Mouse (Mus musculus) ES-E14 (cell line): ENCODE measurements around the gene Nelfb. TPM values are rescaled to one million over a fixed set of nuclear protein-coding genes. Genes with fewer than 3 reads are reported as not detected.
"Not testable (repeated sequence)": the region's sequence is repeated elsewhere in the genome, so short reads cannot be mapped to it uniquely, and the experiment has no call there.

Experiments used
- DNase-seq: peaks from one replicate; pipeline ENCODE4 v3.0.0-alpha.2; 2013; ENCODE audit warnings: low read depth, low spot score
- H3K27ac ChIP-seq: 2 replicates; pipeline ENCODE4 v1.5.1; 2012; ENCODE audit warnings: low read depth, mild to moderate bottlenecking, low read length, moderate library complexity, mixed read lengths; ENCODE audit not compliant: poor library complexity, insufficient read depth, severe bottlenecking
- H3K36me3 ChIP-seq: 2 replicates; pipeline ENCODE4 v1.6.1; 2012; ENCODE audit warnings: mild to moderate bottlenecking, low read length, moderate library complexity, mixed read lengths; ENCODE audit not compliant: control insufficient read depth, poor library complexity, insufficient read depth, severe bottlenecking
- H3K4me1 ChIP-seq, 2 experiments: fragments of 150-350 bp in 1 of 2; sonication (generic) in 1 of 2; 2 replicates each; pipeline ENCODE4 v1.6.1; 2012; ENCODE audit warnings: low read length in 2 of 2, mild to moderate bottlenecking in 1 of 2, mixed read lengths in 1 of 2; ENCODE audit not compliant: control insufficient read depth in 2 of 2, insufficient read depth in 2 of 2, poor library complexity in 1 of 2
- H3K4me3 ChIP-seq, 2 experiments: fragments of 150-350 bp in 1 of 2; sonication (generic) in 1 of 2; 2 replicates each; pipeline ENCODE4 v1.5.1; 2012; ENCODE audit warnings: low read length in 2 of 2, low read depth in 1 of 2, mild to moderate bottlenecking in 1 of 2, mixed read lengths in 1 of 2; ENCODE audit not compliant: insufficient read depth in 1 of 2, poor library complexity in 1 of 2, severe bottlenecking in 1 of 2
- H3K9ac ChIP-seq: 2 replicates; pipeline ENCODE4 v1.6.1; 2012; ENCODE audit warnings: low read depth, mild to moderate bottlenecking, low read length, mixed read lengths; ENCODE audit not compliant: poor library complexity, insufficient read depth, severe bottlenecking
- H3K9me3 ChIP-seq: fragments of 150-350 bp; sonication (generic); 2 replicates; pipeline ENCODE4 v1.6.1; 2012; ENCODE audit warnings: low read depth, mild to moderate bottlenecking, low read length; ENCODE audit not compliant: control insufficient read depth, insufficient read depth
- CHD2 ChIP-seq: IDR thresholded peaks from 2 replicates; pipeline ENCODE4 v1.6.1; 2014; ENCODE audit warnings: mild to moderate bottlenecking, low read depth, low read length, inconsistent platforms
- HCFC1 ChIP-seq: IDR thresholded peaks from 2 replicates; pipeline ENCODE4 v1.6.1; 2012; ENCODE audit warnings: low read length, inconsistent platforms, borderline replicate concordance; ENCODE audit not compliant: insufficient read depth
- MAFK ChIP-seq: IDR thresholded peaks from 2 replicates; pipeline ENCODE4 v1.6.1; 2014; ENCODE audit warnings: mild to moderate bottlenecking, low read depth, low read length, inconsistent platforms; ENCODE audit not compliant: insufficient read depth
- ZC3H11A ChIP-seq: IDR thresholded peaks from 2 replicates; pipeline ENCODE4 v1.6.1; 2012; ENCODE audit warnings: low read depth, mild to moderate bottlenecking, inconsistent platforms, low read length, borderline replicate concordance
- ZNF384 ChIP-seq: IDR thresholded peaks from 2 replicates; pipeline ENCODE4 v1.6.1; 2012; ENCODE audit warnings: low read depth, low read length, inconsistent platforms
- in situ Hi-C, 2 experiments: fragments of 600-800 bp; cut with MboI; formaldehyde crosslinking; loops; one replicate each; pipeline ENCODE4 v1.15.1; 2025; ENCODE audit warnings: low sequenced_read_pairs in 2 of 2, inconsistent platforms in 1 of 2; ENCODE audit not compliant: unreplicated experiment in 2 of 2
- total RNA-seq: library from RNA; depleted of rRNA; stranded (reverse); fragments of 300-350 nt; gene quantifications from 2 replicates; pipeline ENCODE4 v1.2.3, GENCODE M21; 2012; rRNA removed

The Nelfb gene
- total RNA-seq = 50.9 and 60.9 TPM in 2 replicates

DNA sequence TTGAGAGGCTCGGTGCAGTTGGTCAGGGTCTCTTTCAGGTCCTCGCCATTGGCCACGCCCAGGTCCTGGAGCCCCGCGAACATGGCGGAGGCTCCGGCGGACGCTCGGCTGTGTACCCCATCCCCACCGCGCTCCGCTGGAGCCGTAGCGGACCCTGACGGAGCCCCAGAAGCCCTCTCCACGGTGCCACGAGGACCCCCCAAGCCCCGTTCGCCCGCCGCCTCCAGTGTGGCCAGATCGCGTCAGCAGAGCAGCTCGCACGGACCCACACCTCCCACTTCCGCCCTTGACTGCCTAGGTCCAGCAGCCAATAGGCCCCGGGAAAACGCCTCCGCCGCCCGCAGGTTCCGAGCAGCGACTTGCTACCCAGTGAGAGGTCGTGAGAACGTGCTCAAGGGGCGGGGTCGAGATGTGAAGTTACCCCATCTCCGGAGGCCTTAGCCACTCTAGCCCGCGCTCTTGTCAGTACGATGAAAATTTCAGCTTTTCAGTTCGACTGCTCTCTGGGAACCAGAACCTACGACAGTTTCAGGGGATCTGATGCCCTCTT, at the start of gene Nelfb:
TSS of gene Nelfb (minus strand) at position 369 of the 550 bp plus-strand sequence.
- peak; percentile 90 for DNase-seq
- in situ Hi-C loops = no loop called here
- Histone ChIP-seq H3K4me1 (peaks cover 8 to 10% of the 10 kb centered on the region in 2 experiments; a peak in 2 of 4 replicates), H3K36me3 (peaks cover 7% of the 10 kb centered on the region; the same call in 1 of the 2 replicates), H3K27ac (peak within 1 kb of the TSS; percentile 64; the same call in 1 of the 2 replicates), H3K9me3 (no peaks in the 10 kb centered on the region), H3K4me3 (peak within 1 kb of the TSS; percentile 93 to 99), H3K9ac (peak within 1 kb of the TSS; percentile 97)
- TF ChIP-seq HCFC1 (peak; percentile 87), MAFK (no peak)

- no peak for DNase-seq
- in situ Hi-C loops = no loop called here
- TF ChIP-seq HCFC1 = no peak
- peak; percentile 39; the same call in 1 of the 2 replicates for TF ChIP-seq ZC3H11A
- H3K27ac ChIP-seq = no peak overlapping the region
- H3K4me1 ChIP-seq = peaks cover under 1 to 2% of the 10 kb centered on the region in 2 experiments; a peak in 2 of 4 replicates
- no peak overlapping the region; the same call in 1 of the 2 replicates for H3K9ac ChIP-seq
- no peaks in the 10 kb centered on the region for H3K9me3 ChIP-seq
- no peaks in the 10 kb centered on the region for H3K36me3 ChIP-seq
- no peak overlapping the region for H3K4me3 ChIP-seq
Observed at GRCm38 (mm10) chr2:25258887-25259286, 47.6 kb upstream of the Nelfb start.

DNA sequence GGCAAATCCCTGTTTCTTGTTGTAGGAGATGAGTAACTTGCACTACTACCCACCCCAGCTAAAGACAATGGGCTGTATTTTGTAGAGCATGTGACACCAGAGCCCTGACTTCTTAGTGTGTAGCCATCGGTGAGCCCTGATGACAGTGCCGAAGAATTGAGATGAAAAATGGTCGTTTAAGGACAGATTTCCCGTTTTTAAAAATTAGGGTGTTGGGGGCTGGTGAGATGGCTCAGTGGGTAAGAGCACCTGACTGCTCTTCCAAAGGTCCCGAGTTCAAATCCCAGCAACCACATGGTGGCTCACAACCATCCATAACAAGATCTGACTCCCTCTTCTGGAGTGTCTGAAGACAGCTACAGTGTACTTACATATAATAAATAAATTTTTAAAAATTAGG, 46.0 kb upstream of the Nelfb start:
- H3K9me3 ChIP-seq, H3K27ac ChIP-seq, in situ Hi-C loops, H3K4me1 ChIP-seq, H3K9ac ChIP-seq, H3K36me3 ChIP-seq, DNase-seq, H3K4me3 ChIP-seq: not testable (repeated sequence)

- Histone ChIP-seq H3K4me3 (peak overlapping the region; percentile 21 to 89; a peak in 3 of 4 replicates), H3K36me3 (peaks cover 12% of the 10 kb centered on the region)
- H3K4me1 ChIP-seq, H3K27ac ChIP-seq, H3K9ac ChIP-seq, H3K9me3 ChIP-seq, in situ Hi-C loops: not testable (repeated sequence)
- TF ChIP-seq ZNF384 = peak; percentile 93
- peak; percentile 69 for DNase-seq
Observed at GRCm38 (mm10) chr2:25256443-25257109, 45.3 kb upstream of the Nelfb start.

DNA sequence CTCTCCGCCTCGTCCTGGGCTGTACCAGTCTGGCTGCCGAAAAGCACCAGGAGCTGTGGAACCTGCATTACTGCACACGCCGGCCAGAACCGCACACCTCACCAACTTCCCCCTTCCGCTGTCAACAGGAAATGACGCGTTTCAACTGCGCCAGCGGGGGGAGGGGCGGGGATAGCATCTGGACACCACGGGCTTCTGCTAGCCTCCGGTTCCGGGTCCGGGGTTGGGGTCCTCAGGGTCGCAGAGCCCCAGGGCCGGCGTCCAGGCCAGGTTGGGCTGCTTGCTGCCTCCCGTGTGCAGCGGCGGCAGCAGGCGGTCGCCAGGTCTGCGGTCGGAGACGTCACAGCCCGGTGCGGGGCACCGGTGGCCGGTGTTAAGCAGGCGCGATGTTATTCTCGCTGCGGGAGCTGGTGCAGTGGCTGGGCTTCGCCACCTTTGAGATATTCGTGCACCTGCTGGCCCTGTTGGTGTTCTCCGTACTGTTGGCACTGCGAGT, 44.0 kb upstream of the Nelfb start, which contains the start of gene Tmem203:
TSS of gene Tmem203 (plus strand) at position 156 of the 496 bp plus-strand sequence.
- DNase-seq = peak; percentile 88
- no peaks in the 10 kb centered on the region for H3K9me3 ChIP-seq
- peak within 1 kb of the TSS; percentile 83 to 89 for H3K4me3 ChIP-seq
- H3K36me3 ChIP-seq = peaks cover 20% of the 10 kb centered on the region
- TF ChIP-seq ZC3H11A (peak; percentile 10; the same call in 1 of the 2 replicates), HCFC1 (peak; percentile 85), CHD2 (peak; percentile 52; the same call in 1 of the 2 replicates), ZNF384 (no peak; the same call in 1 of the 2 replicates), MAFK (no peak)
- H3K4me1 ChIP-seq = peaks cover 0 to 2% of the 10 kb centered on the region in 2 experiments; a peak in 1 of 4 replicates
- in situ Hi-C loops = no loop called here
- peak within 1 kb of the TSS; percentile 87 for H3K9ac ChIP-seq
- H3K27ac ChIP-seq = peak within 1 kb of the TSS; percentile 32
